Comparison of ENCODE assay signal across 27 mouse cellular contexts in genomic region chr16:84838576-84838975, GRCm38 (mm10).
"Had no signal": no experiment of that assay in that cellular context is flagged by ENCODE, and none has a peak within 500 bp of the region (broad histone marks: within the 10 kb centered on the region; RNA-seq: fewer than 3 reads in every experiment).

No protein-coding gene starts in this region.

- ATAC-seq: hindbrain, embryonic 16.5 days; inflammation-experienced regulatory T-cells, adult 6 months; intestine, embryonic 15.5 days had no signal

- DNase-seq: gastrocnemius, adult 2 months; gastrocnemius, postnatal 10 days; gastrocnemius, postnatal 25 days; heart, adult 18-20 months; heart, postnatal 10 days; heart, postnatal 4 days; kidney, adult 18-20 months; kidney, adult 8-10 months; kidney, postnatal 10 days; kidney, postnatal 25 days; kidney, postnatal 4 days; liver; liver, embryonic 13.5 days had no signal

- H3K9ac ChIP-seq: heart, embryonic 12.5 days; hindbrain, embryonic 12.5 days; hindbrain, embryonic 14.5 days; intestine, embryonic 15.5 days; limb, embryonic 12.5 days; liver, embryonic 13.5 days; liver, embryonic 15.5 days had no signal

- H3K27me3 ChIP-seq: heart, embryonic 12.5 days; hindbrain, embryonic 12.5 days; intestine, embryonic 15.5 days; limb, embryonic 12.5 days; liver, embryonic 13.5 days; liver, embryonic 15.5 days had no signal

- H3K27ac ChIP-seq: gastrocnemius, adult 2 months; heart, embryonic 10.5 days; hindbrain, embryonic 10.5 days; hindbrain, embryonic 12.5 days; hindbrain, embryonic 14.5 days; intestine, embryonic 15.5 days; layer of hippocampus, adult 2 months; left cerebral cortex, adult 2 months; limb, embryonic 10.5 days; limb, embryonic 12.5 days; liver, embryonic 13.5 days; liver, embryonic 15.5 days had no signal

- H3K4me1 ChIP-seq: intestine, embryonic 15.5 days had no signal

- H3K9me3 ChIP-seq: heart, embryonic 10.5 days; heart, embryonic 12.5 days; hindbrain, embryonic 10.5 days; hindbrain, embryonic 12.5 days; intestine, embryonic 15.5 days; limb, embryonic 10.5 days; limb, embryonic 12.5 days; liver, embryonic 13.5 days; liver, embryonic 15.5 days had no signal

- H3K4me2 ChIP-seq: heart, embryonic 12.5 days; hindbrain, embryonic 12.5 days; hindbrain, embryonic 14.5 days; intestine, embryonic 15.5 days; limb, embryonic 12.5 days; liver, embryonic 11.5 days; liver, embryonic 13.5 days; liver, embryonic 15.5 days had no signal

- H3K4me3 ChIP-seq: gastrocnemius, adult 2 months; heart, embryonic 10.5 days; heart, embryonic 12.5 days; hindbrain, embryonic 10.5 days; hindbrain, embryonic 12.5 days; intestine, embryonic 15.5 days; layer of hippocampus, adult 2 months; left cerebral cortex, adult 2 months; limb, embryonic 10.5 days; limb, embryonic 12.5 days; liver, embryonic 13.5 days; liver, embryonic 15.5 days had no signal
